Mouse (Mus musculus) erythroid progenitor cell, adult 5-6 weeks (primary cell): ENCODE results near the gene Clic1. TPM values are rescaled to one million over a fixed set of nuclear protein-coding genes. Genes with fewer than 3 reads are reported as not detected.
A peak's percentile ranks its signal among the peaks of the same experiment; 100 is the strongest.

Experiments used
- ATAC-seq: replicated peaks from 2 replicates; pipeline ENCODE4 v1.8.0; 2016; ENCODE audit warnings: moderate number of reproducible peaks, mild to moderate bottlenecking, moderate TSS enrichment, inconsistent platforms; ENCODE audit not compliant: poor library complexity, low FRiP score, severe bottlenecking
- total RNA-seq, 2 experiments: library from RNA; stranded (forward) in 1 of 2; stranded (reverse) in 1 of 2; fragments of 150-400 nt in 1 of 2; fragments of 186-747, 209-891 nt in 1 of 2; gene quantifications; 2 replicates each; pipeline versions ENCODE4 v1.2.3 to v1.2.4; 2015 to 2017; ENCODE audit warnings: low replicate concordance in 2 of 2

Gene Clic1
- total RNA-seq, 2 experiments from 2014 or later = 68.3 to 91.0 TPM

DNA sequence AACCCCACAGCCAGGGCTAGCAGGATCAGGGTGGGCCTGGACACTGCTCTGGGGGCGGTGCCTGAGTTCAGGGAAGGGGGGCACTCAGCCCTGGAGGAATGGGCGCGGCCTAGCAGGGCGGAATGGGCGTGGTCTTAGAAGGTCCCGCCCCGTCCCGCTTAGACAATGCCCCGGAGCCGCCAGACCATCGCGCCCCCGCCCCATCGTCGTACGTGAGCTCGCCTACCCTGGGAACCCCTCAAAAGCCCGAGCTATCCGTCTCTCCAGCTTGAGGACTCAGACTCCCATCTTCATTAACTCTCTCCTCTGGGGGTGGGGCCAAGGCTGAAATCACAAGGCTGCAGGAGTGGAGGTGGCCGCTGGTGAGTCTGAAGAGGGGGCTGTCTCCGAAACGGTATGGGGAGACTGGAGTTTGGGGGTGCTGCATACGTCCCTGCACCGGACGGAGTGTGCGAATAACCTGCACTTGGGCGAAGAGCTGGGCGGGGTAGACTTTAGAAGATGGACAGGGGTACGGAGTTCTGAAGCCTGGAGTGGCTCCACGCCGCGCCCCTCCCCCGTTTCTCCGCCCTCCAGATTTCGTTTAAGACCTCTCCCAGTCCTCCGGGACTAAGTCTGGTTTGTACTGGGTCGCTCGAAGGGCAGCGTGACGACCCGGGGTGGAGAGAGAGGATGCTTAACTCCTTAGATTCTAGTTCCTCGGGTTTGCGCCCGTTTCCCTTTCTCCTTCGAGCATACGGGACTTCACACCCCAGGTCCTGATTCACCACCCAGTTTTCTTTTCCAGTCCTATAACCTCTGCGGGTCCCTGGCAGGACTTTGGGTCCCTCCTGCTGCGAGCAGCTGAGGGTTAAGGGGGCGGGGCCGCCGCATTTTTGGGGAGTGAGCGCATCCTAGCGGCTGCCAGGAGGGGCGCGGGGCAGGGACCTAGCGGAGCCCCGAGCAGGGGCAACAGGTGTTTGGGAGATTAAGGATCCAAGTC, 9.4 kb downstream of the Clic1 start, which contains the start of gene Ddah2:
Ddah2 (plus strand) TSS at position 125 of the 982 bp plus-strand sequence.
- peak; percentile 85 for ATAC-seq

DNA sequence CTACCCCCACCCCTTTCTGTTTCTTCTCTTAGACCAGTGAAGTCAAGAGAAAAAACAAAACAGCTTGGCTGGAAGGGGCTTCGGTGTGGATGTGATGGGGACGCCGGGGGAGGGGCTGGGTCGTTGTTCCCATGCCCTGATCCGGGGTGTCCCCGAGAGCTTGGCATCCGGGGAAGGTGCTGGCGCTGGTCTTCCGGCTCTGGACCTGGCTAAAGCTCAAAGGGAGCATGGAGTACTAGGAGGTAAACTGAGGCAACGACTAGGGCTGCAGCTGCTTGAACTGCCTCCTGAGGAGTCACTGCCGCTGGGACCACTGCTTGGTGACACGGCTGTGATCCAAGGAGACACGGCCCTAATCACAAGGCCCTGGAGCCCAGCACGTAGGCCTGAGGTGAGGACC, 10.3 kb downstream of the Clic1 start:
- ATAC-seq = no peak

DNA sequence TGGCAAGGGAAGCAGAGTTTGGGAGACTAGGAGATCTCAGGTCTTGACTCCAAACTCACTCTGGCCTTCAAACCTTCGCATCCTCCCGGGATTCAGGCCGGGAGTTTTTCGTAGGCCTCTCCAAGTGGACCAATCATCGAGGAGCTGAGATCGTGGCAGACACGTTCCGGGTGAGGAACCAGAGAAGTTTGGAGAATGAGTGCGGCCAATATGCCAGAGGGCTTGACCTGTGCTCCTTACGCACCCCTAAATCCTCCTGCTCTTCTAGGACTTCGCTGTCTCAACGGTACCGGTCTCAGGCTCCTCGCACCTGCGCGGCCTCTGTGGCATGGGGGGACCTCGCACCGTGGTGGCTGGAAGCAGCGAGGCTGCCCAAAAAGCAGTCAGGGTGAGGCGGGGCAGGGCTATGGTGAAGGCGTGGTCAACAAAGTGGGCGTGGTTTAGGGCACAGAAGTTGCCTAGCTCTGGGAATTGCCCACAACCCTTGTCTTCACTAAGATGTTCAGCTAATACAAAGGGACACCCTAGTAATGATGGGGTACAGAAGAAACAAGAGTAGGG, 11.1 kb downstream of the Clic1 start:
- 0 out of 2 replicates have a peak, but pooled peaks have one; percentile 12 for ATAC-seq

DNA sequence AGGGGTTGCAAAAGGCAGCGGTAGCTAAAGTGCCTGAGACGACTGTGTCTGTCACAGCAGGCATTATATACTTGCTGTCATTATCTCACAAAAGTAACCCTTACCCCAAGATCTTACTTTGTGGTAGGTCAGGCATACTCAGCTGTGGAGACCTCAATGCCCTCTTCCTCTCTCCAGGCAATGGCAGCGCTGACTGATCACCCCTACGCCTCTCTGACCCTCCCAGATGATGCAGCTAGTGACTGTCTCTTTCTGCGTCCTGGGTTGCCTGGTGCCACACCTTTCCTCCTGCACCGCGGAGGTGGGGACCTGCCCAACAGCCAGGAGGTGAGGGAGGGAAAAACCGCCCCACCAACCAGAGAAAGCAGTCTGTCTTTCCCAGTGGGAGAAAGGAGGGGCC, 11.5 kb downstream of the Clic1 start:
- no peak for ATAC-seq

GRCm38 (mm10) chr17:35063466-35063865, 13.7 kb downstream of the Clic1 start:
- no peak for ATAC-seq

- no peak for ATAC-seq
Measured at GRCm38 (mm10) chr17:35064378-35064877, 14.7 kb downstream of the Clic1 start.

GRCm38 (mm10) chr17:35064951-35065947, 15.5 kb downstream of the Clic1 start, which contains the start of gene Ly6g6c:
Ly6g6c (plus strand) TSS chr17:35065388.
- ATAC-seq = peak; percentile 74

GRCm38 (mm10) chr17:35066084-35066483, 16.3 kb downstream of the Clic1 start, which contains the start of gene Mpig6b:
Mpig6b (minus strand) TSS chr17:35066184.
- ATAC-seq = no peak

GRCm38 (mm10) chr17:35068213-35068914, 18.6 kb downstream of the Clic1 start:
- ATAC-seq = no peak

- no peak for ATAC-seq
Measured at GRCm38 (mm10) chr17:35070556-35071229, 20.9 kb downstream of the Clic1 start.

- no peak for ATAC-seq
Measured at GRCm38 (mm10) chr17:35071454-35071853, 21.7 kb downstream of the Clic1 start.

- ATAC-seq = no peak
Measured at GRCm38 (mm10) chr17:35074097-35074496, 24.3 kb downstream of the Clic1 start.

DNA sequence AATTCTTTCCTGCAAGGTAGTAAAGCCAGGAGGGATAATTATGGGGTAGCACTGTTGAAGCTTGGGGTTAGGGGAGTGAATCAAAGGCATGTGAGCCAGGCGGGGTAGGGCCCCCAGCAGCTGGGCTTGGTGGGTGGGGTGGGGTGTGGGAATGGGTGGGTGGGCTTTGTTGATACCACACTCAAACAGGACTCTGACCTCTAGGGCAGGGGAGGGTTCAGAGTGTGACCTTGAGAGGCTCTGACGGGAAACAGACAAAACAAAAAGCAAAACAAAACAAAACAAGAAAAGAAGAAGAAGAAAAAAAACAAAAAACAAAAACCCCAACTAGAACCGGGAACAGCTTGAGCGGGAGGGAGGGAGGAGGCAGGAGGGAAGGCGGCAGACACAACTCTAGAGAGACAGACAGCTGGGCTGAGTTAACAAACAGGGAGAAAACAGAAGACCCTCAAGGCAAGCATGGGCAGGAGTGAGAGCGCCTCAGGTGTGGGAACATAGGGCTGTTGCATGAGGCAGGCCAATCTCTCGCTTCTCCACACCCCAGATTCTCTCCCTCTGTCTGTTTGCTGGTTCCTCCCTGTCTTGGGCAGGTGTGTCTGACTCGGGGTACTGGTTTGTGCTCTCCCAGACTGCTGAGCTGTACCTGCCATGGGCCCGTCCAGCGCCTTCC, 26.9 kb downstream of the Clic1 start, which contains the start of gene Ly6g6e:
Ly6g6e (plus strand) TSS at position 396 of the 670 bp plus-strand sequence.
- ATAC-seq = no peak

- ATAC-seq = no peak
Measured at GRCm38 (mm10) chr17:35077285-35077684, 27.5 kb downstream of the Clic1 start.

DNA sequence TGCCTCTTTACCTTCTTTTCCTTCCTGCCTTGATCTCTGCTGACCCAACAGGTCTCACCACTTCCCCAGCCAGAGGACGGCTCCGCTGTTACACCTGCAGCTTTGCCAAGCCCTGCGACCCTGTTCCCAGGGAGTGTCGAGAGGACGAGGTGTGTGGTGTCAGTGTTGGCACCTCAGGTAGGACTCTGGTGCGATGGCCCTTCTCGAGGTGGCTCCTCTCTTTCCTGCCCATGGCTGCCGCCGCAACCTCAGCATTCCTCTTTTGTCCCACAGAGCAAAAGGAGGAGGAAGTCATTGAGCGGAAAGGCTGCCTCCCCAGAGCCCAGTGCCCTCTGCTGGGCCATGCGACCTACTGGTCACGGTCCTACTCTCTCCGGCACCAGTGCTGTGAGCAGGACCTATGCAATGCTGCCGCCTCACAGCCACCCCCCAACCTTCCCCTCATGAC, 28.0 kb downstream of the Clic1 start, which contains the start of gene Ly6g6d:
Ly6g6d (minus strand) TSS at position 280 of the 448 bp plus-strand sequence.
- ATAC-seq = no peak

DNA sequence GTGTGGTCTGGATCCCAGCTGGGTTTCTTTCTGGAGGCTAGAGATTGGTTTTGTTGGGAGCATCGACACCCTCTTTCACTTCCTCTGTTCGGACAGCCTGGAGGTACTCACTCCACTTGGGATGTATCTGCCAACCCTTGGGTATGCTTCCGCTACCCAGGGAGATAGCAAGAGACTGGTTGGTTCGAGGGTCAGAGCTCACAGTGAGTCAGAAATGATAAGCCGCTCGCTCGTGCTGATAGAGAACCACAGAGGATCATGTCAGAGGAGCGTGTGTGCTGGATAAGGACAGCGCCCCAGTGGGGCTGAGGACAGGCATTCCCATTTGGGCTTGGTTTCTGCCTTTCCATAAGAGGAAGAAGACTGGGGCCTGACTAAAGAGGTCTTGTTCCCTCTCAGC, 30.0 kb downstream of the Clic1 start:
- peak; percentile 92 for ATAC-seq

DNA sequence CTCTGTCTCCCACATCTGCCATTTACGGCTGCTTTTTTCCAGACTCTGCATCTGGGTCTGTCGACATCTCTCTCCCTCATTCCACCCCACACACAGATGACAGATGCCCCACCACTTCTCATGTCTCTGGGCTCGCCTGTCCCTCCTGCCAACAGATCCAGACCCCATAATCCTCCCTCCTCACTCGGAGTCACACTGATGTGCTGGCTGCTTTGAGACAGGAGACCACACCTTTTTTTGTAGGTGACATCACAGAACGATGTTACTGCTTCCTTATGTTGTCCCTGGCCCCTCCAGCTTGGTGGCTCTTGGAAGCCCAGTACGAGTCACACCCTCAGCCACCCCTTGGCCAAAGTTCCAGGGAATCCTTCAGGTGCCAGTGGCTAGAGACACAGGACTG, 30.5 kb downstream of the Clic1 start:
- peak; percentile 66 for ATAC-seq
